Comparison of ENCODE assay signal across 8 mouse cellular contexts in genomic region chr4:102088235-102088867, GRCm38 (mm10). TPM values are rescaled to one million over a fixed set of nuclear protein-coding genes. Genes with fewer than 3 reads are reported as not detected.
A peak's percentile ranks its signal among the peaks of the same experiment; 100 is the strongest.
DNase-seq lines count a peak whose midpoint lies in the region; ATAC-seq and TF ChIP-seq lines count a peak whose summit lies in the region.

No protein-coding gene starts in this region.

- H3K4me2 ChIP-seq in heart, embryonic 16.5 days (ENCODE audit: low read depth, low read length) = peak overlapping the region; percentile 97
- H3K4me2 ChIP-seq in forebrain, postnatal 0 days (ENCODE audit: low read depth) = peak overlapping the region; percentile 93
- H3K4me2 ChIP-seq in liver, embryonic 11.5 days = peak overlapping the region; percentile 78

- H3K9me3 ChIP-seq in heart, embryonic 16.5 days (replicated peaks; ENCODE audit: control insufficient read depth, low read length) = no peaks in the 10 kb centered on the region
- no peaks in the 10 kb centered on the region for H3K9me3 ChIP-seq in forebrain, postnatal 0 days (ENCODE audit: low read length)
- H3K9me3 ChIP-seq in liver, embryonic 11.5 days (ENCODE audit: control insufficient read depth, low read length) = no peaks in the 10 kb centered on the region

- intact Hi-C loops in heart, postnatal 10 days (cut with DNase I) = no loop called here

- peaks cover 2% of the 10 kb centered on the region; the same call in 1 of the 2 replicates for H3K4me1 ChIP-seq in heart, embryonic 16.5 days (ENCODE audit: control insufficient read depth, insufficient read depth, low read length)
- H3K4me1 ChIP-seq in forebrain, postnatal 0 days (ENCODE audit: insufficient read depth) = no peaks in the 10 kb centered on the region
- no peaks in the 10 kb centered on the region for H3K4me1 ChIP-seq in liver, embryonic 11.5 days (replicated peaks; ENCODE audit: control insufficient read depth, insufficient read depth, low read length)

- H3K9ac ChIP-seq in heart, embryonic 16.5 days (ENCODE audit: low read length) = peak overlapping the region; percentile 11
- H3K9ac ChIP-seq in forebrain, postnatal 0 days = peak overlapping the region; percentile 62
- H3K9ac ChIP-seq in liver, embryonic 11.5 days (ENCODE audit: low read depth, low read length) = no peak overlapping the region

- H3K36me3 ChIP-seq in heart, embryonic 16.5 days (ENCODE audit: control insufficient read depth, insufficient read depth) = no peaks in the 10 kb centered on the region
- no peaks in the 10 kb centered on the region for H3K36me3 ChIP-seq in forebrain, postnatal 0 days (ENCODE audit: insufficient read depth)
- no peaks in the 10 kb centered on the region for H3K36me3 ChIP-seq in liver, embryonic 11.5 days (ENCODE audit: control insufficient read depth, insufficient read depth, low read length)

- H3K27ac ChIP-seq in heart, embryonic 16.5 days (ENCODE audit: low read length) = no peak overlapping the region
- no peak overlapping the region for H3K27ac ChIP-seq in forebrain, postnatal 0 days (ENCODE audit: low read depth, low read length)
- H3K27ac ChIP-seq in liver, embryonic 11.5 days (ENCODE audit: low read depth, low read length) = no peak overlapping the region

- H3K4me3 ChIP-seq in heart, embryonic 16.5 days (ENCODE audit: low read length) = peak overlapping the region; percentile 58
- peak overlapping the region; percentile 65 for H3K4me3 ChIP-seq in forebrain, postnatal 0 days (ENCODE audit: low read depth, low read length)
- peak overlapping the region; percentile 51 for H3K4me3 ChIP-seq in liver, embryonic 11.5 days (ENCODE audit: low read depth, low read length)

- DNase-seq in heart, postnatal 10 days = no peak
- peak; percentile 65 to 76 for DNase-seq in cerebellum, adult 18-20 months
- peak; percentile 27 for DNase-seq in forebrain, postnatal 0 days
- peak; percentile 41 for DNase-seq in liver, embryonic 11.5 days (ENCODE audit: low spot score)
- DNase-seq in right cerebral cortex, postnatal 10 days (ENCODE audit: low spot score in 2 of 2) = peak; percentile 36 to 41
- DNase-seq in gastrocnemius, postnatal 25 days = no peak
- no peak for DNase-seq in kidney, adult 11 months

- ATAC-seq in heart, embryonic 16.5 days (replicated peaks; ENCODE audit: extremely low read depth, insufficient read depth, low FRiP score) = no peak
- ATAC-seq in forebrain, postnatal 0 days = peak; percentile 36
- no peak for ATAC-seq in liver, embryonic 11.5 days (replicated peaks; ENCODE audit: low FRiP score)

- no peak for TF ChIP-seq CTCF in forebrain, postnatal 0 days (IDR thresholded peaks at IDR 0.05; ENCODE audit: low read depth)

- peaks cover 26% of the 10 kb centered on the region for H3K27me3 ChIP-seq in heart, embryonic 16.5 days (ENCODE audit: control insufficient read depth, insufficient read depth, low read length)
- peaks cover 4% of the 10 kb centered on the region; the same call in 1 of the 2 replicates for H3K27me3 ChIP-seq in forebrain, postnatal 0 days (ENCODE audit: insufficient read depth, low read length)
- peaks cover 30% of the 10 kb centered on the region for H3K27me3 ChIP-seq in liver, embryonic 11.5 days (replicated peaks; ENCODE audit: control insufficient read depth, insufficient read depth, low read length)

- WGBS in heart, embryonic 16.5 days = 25% methylated on average over 15 of the region's 15 CpGs
- WGBS in forebrain, postnatal 0 days = 22% methylated on average over 15 of the region's 15 CpGs
- WGBS in liver, embryonic 11.5 days = 27% methylated on average over 15 of the region's 15 CpGs

RNA-seq across cellular contexts. Expression of gene Pde4b, which starts 1.0 kb away (rescaled TPM):
- 28.4 and 29.4 TPM in 2 replicates for polyA plus RNA-seq in heart, embryonic 16.5 days (2015; fragmentation: Nextera tagmentation; extraction: Ambion mirVana)
- total RNA-seq in heart, postnatal 10 days (2021) = 10 to 100 TPM; 43.7 to 57.0 TPM
- total RNA-seq in forebrain, postnatal 0 days (2014; rRNA removed) = 62.9 and 76.2 TPM in 2 replicates
- polyA plus RNA-seq in forebrain, postnatal 0 days (2015; fragmentation: Nextera tagmentation; extraction: Ambion mirVana) = 37.7 and 49.7 TPM in 2 replicates
- polyA plus RNA-seq in liver, embryonic 11.5 days (2014; fragmentation: Nextera tagmentation; extraction: Ambion mirVana) = 9.2 and 11.5 TPM in 2 replicates
- total RNA-seq in gastrocnemius, postnatal 25 days (2021) = 10 to 100 TPM; 37.4 to 45.2 TPM

Comparison
In these comparisons a context has a peak if more than half of its experiments do, and no peak if none do; other contexts are left out.
1. DNase-seq: peak in cerebellum, adult 18-20 months (2 of 2), forebrain, postnatal 0 days (single experiment), liver, embryonic 11.5 days (single experiment) and right cerebral cortex, postnatal 10 days (2 of 2); none in heart, postnatal 10 days (0 of 2), gastrocnemius, postnatal 25 days (single experiment) and kidney, adult 11 months (single experiment).
2. Peak in every context shown above with its lines, with median percentiles within 50 percentile points of each other: H3K4me2 ChIP-seq and H3K4me3 ChIP-seq.